Mouse (Mus musculus) T-helper 1 cell (primary cell): Measurements from ENCODE around the gene Frmd6.

Experiments used
- in situ Hi-C: fragments of 300-600 bp; cut with MboI, MseI; formaldehyde crosslinking; loops from one replicate; pipeline ENCODE4 v1.15.1; 2025; ENCODE audit warnings: high pct_unique_total_duplicates

Gene Frmd6

GRCm38 (mm10) chr12:70896068-70896467 lies 70.8 kb downstream of the Frmd6 start:
- in situ Hi-C loops, result no loop called here

- in situ Hi-C loops, result no loop called here
Observed at GRCm38 (mm10) chr12:70897434-70897833, 72.1 kb downstream of the Frmd6 start.

GRCm38 (mm10) chr12:70898450-70898849 lies 73.1 kb downstream of the Frmd6 start:
- in situ Hi-C loops, result no loop called here

- in situ Hi-C loops, result no loop called here
Observed at GRCm38 (mm10) chr12:70904471-70904870, 79.2 kb downstream of the Frmd6 start.

- in situ Hi-C loops, result no loop called here
Observed at GRCm38 (mm10) chr12:70906867-70907266, 81.6 kb downstream of the Frmd6 start.

- in situ Hi-C loops, result no loop called here
Observed at GRCm38 (mm10) chr12:70907651-70908050, 82.3 kb downstream of the Frmd6 start.

- in situ Hi-C loops, result no loop called here
Observed at GRCm38 (mm10) chr12:70908076-70908475, 82.8 kb downstream of the Frmd6 start.

GRCm38 (mm10) chr12:70910241-70910720 lies 85.0 kb downstream of the Frmd6 start:
- in situ Hi-C loops, result loop anchor here (5.0 kb wide), 1 partner anchor 413 kb away; no protein-coding TSS in a partner anchor

- in situ Hi-C loops, result loop anchor here (5.0 kb wide), 1 partner anchor 414 kb away; no protein-coding TSS in a partner anchor
Observed at GRCm38 (mm10) chr12:70911029-70911428, 85.7 kb downstream of the Frmd6 start.

- in situ Hi-C loops, result loop anchor here (5.0 kb wide), 1 partner anchor 415 kb away; no protein-coding TSS in a partner anchor
Observed at GRCm38 (mm10) chr12:70911676-70912379, 86.5 kb downstream of the Frmd6 start.

GRCm38 (mm10) chr12:70913429-70913828 lies 88.1 kb downstream of the Frmd6 start:
- in situ Hi-C loops, result loop anchor here (5.0 kb wide), 1 partner anchor 416 kb away; no protein-coding TSS in a partner anchor

- in situ Hi-C loops, result loop anchor here (5.0 kb wide), 1 partner anchor 417 kb away; no protein-coding TSS in a partner anchor
Observed at GRCm38 (mm10) chr12:70914387-70914786, 89.1 kb downstream of the Frmd6 start.

GRCm38 (mm10) chr12:70929781-70930180 lies 104.5 kb downstream of the Frmd6 start:
- in situ Hi-C loops, result no loop called here

- in situ Hi-C loops, result no loop called here
Observed at GRCm38 (mm10) chr12:70937150-70937549, 111.8 kb downstream of the Frmd6 start.

- in situ Hi-C loops, result no loop called here
Observed at GRCm38 (mm10) chr12:70937571-70938384, 112.5 kb downstream of the Frmd6 start, which contains the start of gene Actr10. TSS of gene Actr10 (plus strand) at chr12:70937857.

- in situ Hi-C loops, result no loop called here
Observed at GRCm38 (mm10) chr12:70940806-70941205, 115.5 kb downstream of the Frmd6 start.

GRCm38 (mm10) chr12:70944181-70944580 lies 118.9 kb downstream of the Frmd6 start:
- in situ Hi-C loops, result no loop called here

GRCm38 (mm10) chr12:70946585-70947256 lies 121.4 kb downstream of the Frmd6 start:
- in situ Hi-C loops, result no loop called here
